Mouse (Mus musculus) CH12.LX (cell line): Measurements from ENCODE around the gene Fnip1.

Source experiments
- CTCF ChIP-seq, 2 experiments: IDR thresholded peaks in 1 of 2; conservative IDR thresholded peaks in 1 of 2; 2 replicates each; pipeline ENCODE4 v1.5.1; 2011 to 2012; ENCODE audit warnings: low read depth in 2 of 2, low read length in 2 of 2, improper control_type of control experiment in 1 of 2, inconsistent platforms in 1 of 2, mild to moderate bottlenecking in 1 of 2, moderate library complexity in 1 of 2
- E2F4 ChIP-seq: IDR thresholded peaks from 2 replicates; pipeline ENCODE4 v1.6.1; 2011; ENCODE audit warnings: low read depth, low read length, improper control_type of control experiment; ENCODE audit not compliant: insufficient replicate concordance
- HCFC1 ChIP-seq: IDR thresholded peaks from 2 replicates; pipeline ENCODE4 v1.6.1; 2012; ENCODE audit warnings: low read depth, mild to moderate bottlenecking, inconsistent platforms, low read length, improper control_type of control experiment
- JUND ChIP-seq: conservative IDR thresholded peaks from 2 replicates; pipeline ENCODE4 v1.6.1; 2011; ENCODE audit warnings: low read depth, low read length, improper control_type of control experiment
- KAT2A ChIP-seq: IDR thresholded peaks from 2 replicates; pipeline ENCODE4 v1.6.1; 2012; ENCODE audit warnings: low read length, improper control_type of control experiment, inconsistent platforms; ENCODE audit not compliant: insufficient replicate concordance
- NRF1 ChIP-seq: IDR thresholded peaks from 2 replicates; pipeline ENCODE4 v1.6.1; 2014; ENCODE audit warnings: low read depth, mild to moderate bottlenecking, inconsistent platforms, low read length, improper control_type of control experiment, moderate library complexity
- POLR2A ChIP-seq: IDR thresholded peaks from 2 replicates; pipeline ENCODE4 v1.6.1; 2011; ENCODE audit warnings: low read depth, mild to moderate bottlenecking, improper control_type of control experiment, low read length
- POLR2AphosphoS2 ChIP-seq: IDR thresholded peaks from 2 replicates; pipeline ENCODE4 v1.6.1; 2011; ENCODE audit warnings: low read depth, low read length, improper control_type of control experiment
- RAD21 ChIP-seq: IDR thresholded peaks from 2 replicates; pipeline ENCODE4 v1.6.1; 2011; ENCODE audit warnings: low read depth, mild to moderate bottlenecking, low read length, improper control_type of control experiment, moderate library complexity
- SIN3A ChIP-seq: IDR thresholded peaks from 2 replicates; pipeline ENCODE4 v1.6.1; 2012; ENCODE audit warnings: low read length, improper control_type of control experiment, inconsistent platforms
- SMC3 ChIP-seq: IDR thresholded peaks from 2 replicates; pipeline ENCODE4 v1.6.1; 2011; ENCODE audit warnings: low read depth, low read length, improper control_type of control experiment
- TBP ChIP-seq: conservative IDR thresholded peaks from 2 replicates; pipeline ENCODE4 v1.6.1; 2011; ENCODE audit warnings: low read depth, low read length, improper control_type of control experiment
- TCF12 ChIP-seq: IDR thresholded peaks from 2 replicates; pipeline ENCODE4 v1.6.1; 2014; ENCODE audit warnings: low read depth, mild to moderate bottlenecking, inconsistent platforms, low read length, improper control_type of control experiment
- ZNF384 ChIP-seq: IDR thresholded peaks from 2 replicates; pipeline ENCODE4 v1.6.1; 2012; ENCODE audit warnings: low read depth, low read length, improper control_type of control experiment, inconsistent platforms

- TF ChIP-seq SMC3: no peak
- TF ChIP-seq CTCF (conservative IDR thresholded peaks at IDR 0.05 in 1 of 2, IDR thresholded peaks at IDR 0.05 in 1 of 2; ENCODE audit: low read depth in 2 of 2, low read length in 2 of 2): no peak
- TF ChIP-seq TCF12: no peak
- TF ChIP-seq HCFC1: no peak
- TF ChIP-seq POLR2A: no peak
- no peak for TF ChIP-seq ZNF384
- no peak for TF ChIP-seq POLR2AphosphoS2
- TF ChIP-seq TBP: no peak
- TF ChIP-seq KAT2A: no peak
- TF ChIP-seq JUND: no peak
- TF ChIP-seq E2F4: no peak
- TF ChIP-seq NRF1: no peak
- no peak for TF ChIP-seq SIN3A
- no peak for TF ChIP-seq RAD21
Measured at GRCm38 (mm10) chr11:54391326-54391725, 46.7 kb upstream of the Fnip1 start.
